Mouse (Mus musculus): Measurements from ENCODE around the gene Mtmr2. TPM values are rescaled to one million over a fixed set of nuclear protein-coding genes. Genes with fewer than 3 reads are reported as not detected.

Gene Mtmr2
- polyA plus RNA-seq, 1 experiment from 2014 or later = 51.0 TPM

Other genes starting within 250 kb of the Mtmr2 start
- 34.6 and 35.5 TPM in 2 replicates for gene Cep57, start 78.7 kb downstream of the Mtmr2 start, polyA plus RNA-seq (2014; fragmentation: Nextera tagmentation; extraction: Ambion mirVana)
- 21.3 and 22.1 TPM in 2 replicates for gene Fam76b, start 79.3 kb downstream of the Mtmr2 start, polyA plus RNA-seq (2014; fragmentation: Nextera tagmentation; extraction: Ambion mirVana)